Mouse (Mus musculus) left cerebral cortex, postnatal 14 days (tissue): ENCODE measurements at regions not wholly inside any gene's neighbourhood (a gene's known extent, or its start where the extent isn't known, plus 50 kb on each side); places are given as distances from the start of the nearest gene placed in this dataset.

Experiments used
- DNase-seq, 2 experiments: peaks; one replicate each; pipeline ENCODE4 v3.0.0; 2021 to 2022; ENCODE audit warnings: low spot score in 2 of 2, mixed read lengths in 1 of 2
- intact Hi-C: fragments of 180-260 bp; cut with DNase I; formaldehyde crosslinking; loops from one replicate; pipeline ENCODE4 v1.15.1; 2025

DNA sequence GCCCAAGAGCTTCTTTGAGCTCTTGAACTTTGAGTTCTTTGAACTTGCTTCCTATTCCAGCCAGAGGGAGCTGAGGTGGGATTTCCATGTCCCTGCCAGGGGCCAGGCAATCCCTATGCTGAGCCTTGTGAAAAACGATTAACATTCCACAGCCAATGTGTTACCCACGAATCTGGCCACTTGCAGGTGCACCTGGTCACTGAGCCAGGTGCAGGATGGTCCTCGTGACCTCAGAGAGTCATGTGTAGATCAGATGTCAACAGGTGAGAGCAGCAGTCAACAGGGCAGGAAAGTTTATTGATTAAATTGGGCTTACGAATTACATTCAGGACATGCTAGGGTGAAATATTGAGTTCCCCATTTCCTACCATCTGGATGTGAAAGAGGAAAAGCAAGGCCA lies 275.4 kb upstream of the Rsrc1 start:
- intact Hi-C loops, result no loop called here
- DNase-seq, result no peak

DNA sequence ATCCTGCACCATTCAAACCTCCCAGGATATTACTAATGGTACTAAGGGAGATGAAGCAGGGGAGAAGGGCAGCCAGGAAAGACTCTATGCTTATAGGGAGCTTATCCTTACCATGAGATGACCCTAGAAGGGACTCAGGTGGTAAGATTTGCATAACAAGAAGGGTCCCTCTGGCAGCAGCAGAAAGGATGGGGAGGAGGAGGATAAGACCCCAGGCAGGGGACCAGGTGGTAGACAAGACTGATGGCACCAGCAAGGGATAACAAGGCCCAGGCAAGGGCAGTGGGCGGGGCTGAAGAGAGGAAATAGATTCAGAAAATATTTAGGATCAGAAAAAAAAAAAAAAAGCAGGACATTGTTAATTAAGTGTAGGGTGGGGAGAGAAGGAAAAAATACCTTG lies 245.7 kb upstream of the Rsrc1 start:
- no peak for DNase-seq

DNA sequence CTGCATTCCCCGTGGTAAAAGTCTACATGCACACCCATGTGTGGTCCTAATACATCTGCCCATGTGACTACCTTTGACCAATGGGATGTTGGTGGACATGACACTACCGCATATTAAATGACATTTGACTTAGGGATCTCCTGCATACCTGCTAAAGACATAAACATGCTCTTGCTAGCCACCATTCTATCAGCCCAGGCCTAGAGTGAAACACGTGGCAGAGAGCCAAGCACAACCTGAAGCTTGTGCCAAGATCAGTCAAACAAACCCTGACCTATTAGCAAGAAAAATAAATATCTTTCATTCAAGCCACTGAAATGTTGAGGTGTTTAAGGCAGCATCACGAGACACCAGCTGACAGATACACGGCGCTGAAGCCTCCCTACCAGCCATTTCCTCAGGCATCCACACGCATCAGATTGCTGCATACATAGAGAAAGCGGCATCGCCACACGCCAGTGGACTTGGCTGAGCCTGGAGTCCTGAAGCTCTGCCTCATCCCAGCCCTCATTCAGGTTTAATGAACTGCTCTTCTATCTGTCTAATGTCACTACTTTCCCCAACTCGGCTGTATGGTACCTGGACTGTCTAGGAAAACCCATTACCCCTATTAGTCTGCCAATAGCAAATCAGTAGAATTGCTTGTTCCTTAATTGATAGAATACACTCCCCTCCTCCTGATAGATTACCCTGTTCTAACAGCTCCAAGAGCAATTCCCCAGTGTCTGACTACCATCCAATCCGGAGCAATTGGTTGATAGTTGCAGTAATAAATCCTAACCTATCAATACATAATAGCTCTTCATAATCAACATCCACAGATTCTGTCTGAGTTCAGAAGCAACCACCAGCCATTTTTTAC lies 242.8 kb upstream of the Rsrc1 start:
- intact Hi-C loops, result no loop called here
- DNase-seq, result no peak

More for the DNA sequence above, 245.7 kb upstream of the Rsrc1 start:
- intact Hi-C loops, result no loop called here

DNA sequence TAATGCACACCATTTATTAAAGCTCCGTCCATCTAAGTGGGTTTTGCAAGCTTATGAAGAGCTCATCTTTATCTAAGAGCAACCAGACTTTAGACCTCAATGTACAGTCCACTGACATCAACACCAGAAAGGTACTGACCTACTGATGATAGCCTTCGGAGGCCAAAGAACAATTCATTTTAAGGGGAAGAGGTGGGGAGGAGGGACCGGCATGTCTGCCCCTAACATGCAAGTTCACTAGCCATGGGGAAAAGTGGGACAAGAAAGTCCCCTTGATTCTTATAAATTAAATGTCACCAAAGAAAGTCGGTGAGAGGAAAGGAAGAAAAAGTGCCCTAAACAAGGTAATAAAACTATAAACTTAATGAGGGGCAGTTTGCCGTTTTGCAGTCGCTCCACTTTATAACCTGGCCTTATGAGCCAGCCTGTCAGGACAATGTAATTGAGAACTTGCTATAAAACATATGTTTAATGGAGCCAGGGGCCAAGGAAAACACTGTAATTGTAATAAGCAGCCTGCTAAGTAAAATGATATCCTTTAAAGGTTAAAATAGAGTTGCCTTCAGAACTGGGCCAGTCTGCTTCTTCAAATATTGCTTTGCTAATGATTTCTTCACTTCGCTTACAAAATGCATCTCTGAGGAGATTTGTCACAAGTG lies 241.7 kb upstream of the Rsrc1 start:
- intact Hi-C loops, result no loop called here
- no peak for DNase-seq

DNA sequence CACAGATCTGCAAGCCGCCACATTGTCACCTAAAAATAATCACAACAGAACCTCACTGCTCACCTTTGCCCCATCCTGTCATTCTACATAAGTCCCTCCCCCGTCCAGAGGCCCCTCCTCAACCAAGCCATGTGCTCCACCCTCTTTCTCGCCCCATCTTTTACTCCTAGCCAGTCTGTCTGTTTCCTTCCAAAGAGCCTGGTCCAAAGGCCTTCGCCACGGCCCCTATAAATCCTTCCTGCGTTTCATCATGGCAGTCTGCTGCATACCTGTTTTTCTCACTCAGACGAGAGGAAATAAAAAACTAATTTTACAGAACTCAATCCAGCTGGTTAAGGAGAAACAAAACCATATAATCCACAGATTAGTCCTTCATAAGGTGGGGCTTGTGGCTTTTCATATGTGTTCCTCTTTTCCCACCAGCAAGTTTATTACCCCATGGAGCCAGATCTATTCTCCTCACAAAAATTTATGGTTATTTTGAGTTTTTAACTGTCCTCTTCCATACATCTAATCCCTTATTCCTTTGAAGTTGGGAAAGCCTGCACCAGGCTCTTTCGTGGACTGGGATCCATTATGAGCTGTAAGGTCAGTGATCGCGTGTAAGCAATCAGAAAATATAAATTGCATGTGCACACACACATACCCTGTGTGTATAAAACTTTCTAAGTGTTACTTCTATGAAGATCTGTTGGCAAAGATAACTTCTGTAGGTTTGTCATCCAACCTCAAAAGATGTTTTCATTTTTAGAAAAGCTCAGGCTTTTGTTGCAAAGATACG lies 236.9 kb upstream of the Rsrc1 start:
- DNase-seq, result no peak

DNA sequence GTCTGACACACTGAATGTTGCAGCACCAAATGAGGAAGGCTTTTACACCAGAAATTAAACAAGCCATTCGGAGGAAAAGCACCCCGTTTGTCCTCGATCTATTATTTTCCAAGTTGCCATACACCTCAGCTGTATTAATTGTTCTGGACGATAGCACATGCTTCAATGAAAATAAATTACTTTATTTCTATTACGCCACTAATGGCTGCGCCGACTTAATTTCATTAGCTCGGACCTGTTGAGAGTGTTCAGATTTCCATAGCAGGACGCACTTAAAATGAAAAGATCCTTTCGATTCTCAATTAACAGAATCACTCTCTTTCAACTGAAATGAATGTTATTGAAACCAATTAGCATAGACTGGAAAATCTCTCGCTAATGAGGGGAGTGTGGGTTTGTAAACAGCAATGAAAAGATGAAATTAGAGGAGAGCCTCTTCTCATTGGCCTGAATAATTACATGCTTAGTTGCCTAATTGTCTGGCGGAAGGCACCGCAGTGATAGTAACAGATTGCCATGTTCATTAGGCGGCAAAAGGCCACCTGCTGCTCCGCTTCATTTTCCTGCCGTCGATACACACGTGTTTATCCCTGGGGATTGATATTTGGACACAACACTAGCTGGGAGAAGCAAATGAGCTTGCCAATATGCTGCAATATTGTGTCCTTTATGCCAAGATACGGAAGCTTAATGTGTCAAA lies 234.7 kb upstream of the Rsrc1 start:
- no peak for DNase-seq
- intact Hi-C loops, result loop anchor here (5.0 kb wide), 1 partner anchor 226 kb away; no protein-coding TSS in a partner anchor

More for the DNA sequence above, 236.9 kb upstream of the Rsrc1 start:
- intact Hi-C loops, result no loop called here

DNA sequence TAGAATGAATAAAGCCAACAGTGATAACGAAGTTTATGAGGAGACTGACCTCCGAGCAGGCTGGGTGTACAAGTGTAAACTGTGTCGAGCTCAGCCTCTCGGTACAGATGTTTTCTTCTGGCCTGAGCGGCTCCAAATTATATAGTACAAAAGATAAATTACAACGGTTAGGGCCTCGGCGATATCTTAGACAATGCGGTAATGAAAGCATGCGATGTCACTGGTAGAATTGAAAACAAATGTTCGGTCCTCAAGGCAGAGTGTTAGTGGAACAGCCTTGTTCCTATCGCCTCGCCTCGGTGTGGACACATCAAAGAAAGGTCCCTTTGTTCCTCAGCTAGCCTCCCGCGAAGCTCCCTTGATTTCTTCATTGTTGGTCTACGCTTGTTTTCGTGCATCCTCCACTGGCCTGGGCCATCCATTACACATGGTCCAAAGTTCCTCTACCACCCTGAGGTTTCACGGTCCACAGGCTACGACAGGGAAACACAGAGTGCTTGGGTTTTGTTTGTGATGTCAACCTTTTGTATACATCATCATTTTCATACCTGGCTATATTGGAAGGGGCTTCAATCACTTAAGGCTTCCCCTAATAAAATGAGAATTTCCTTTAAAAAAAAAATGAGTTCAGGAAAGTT lies 234.0 kb upstream of the Rsrc1 start:
- no peak for DNase-seq
- intact Hi-C loops, result loop anchor here (5.0 kb wide), 1 partner anchor 225 kb away; no protein-coding TSS in a partner anchor

DNA sequence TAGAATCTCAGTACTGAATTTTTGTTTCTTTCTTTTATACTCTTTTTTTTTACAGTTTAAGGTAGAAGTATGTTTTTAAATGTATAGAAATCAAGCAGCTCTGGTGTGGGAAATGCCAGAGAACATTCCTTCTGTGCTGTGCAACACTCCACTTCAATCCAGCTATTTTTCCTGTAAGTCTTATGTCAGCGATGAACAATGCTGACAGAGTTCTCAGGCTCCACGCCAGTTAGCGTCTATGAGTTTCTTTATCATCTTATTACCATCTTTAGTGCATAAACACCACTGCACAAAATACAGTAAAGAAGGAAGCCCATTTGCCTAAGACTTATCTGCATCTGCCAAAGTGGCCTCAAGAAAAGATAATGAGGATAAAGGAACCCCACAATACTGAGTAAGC lies 223.0 kb upstream of the Rsrc1 start:
- intact Hi-C loops, result no loop called here
- no peak for DNase-seq

DNA sequence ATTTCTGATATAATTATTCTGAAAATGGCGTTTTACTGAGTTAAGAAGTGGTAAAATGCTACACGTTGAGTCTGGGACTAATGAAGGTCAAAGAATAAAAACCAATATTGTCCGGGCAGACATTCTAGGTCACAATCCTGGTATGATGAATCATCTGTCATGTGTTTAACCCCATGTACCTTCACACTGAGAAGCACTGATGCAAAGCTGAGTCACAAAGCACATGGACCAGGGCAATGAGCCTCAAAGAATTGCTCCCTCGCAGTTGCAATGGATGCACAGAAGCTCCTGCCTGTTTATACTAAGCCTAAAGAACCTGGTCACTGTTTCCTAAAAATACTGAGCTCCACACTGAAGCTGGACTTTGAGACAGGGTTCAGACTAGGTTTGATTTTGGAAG lies 221.3 kb upstream of the Rsrc1 start:
- no peak for DNase-seq
- intact Hi-C loops, result no loop called here

DNA sequence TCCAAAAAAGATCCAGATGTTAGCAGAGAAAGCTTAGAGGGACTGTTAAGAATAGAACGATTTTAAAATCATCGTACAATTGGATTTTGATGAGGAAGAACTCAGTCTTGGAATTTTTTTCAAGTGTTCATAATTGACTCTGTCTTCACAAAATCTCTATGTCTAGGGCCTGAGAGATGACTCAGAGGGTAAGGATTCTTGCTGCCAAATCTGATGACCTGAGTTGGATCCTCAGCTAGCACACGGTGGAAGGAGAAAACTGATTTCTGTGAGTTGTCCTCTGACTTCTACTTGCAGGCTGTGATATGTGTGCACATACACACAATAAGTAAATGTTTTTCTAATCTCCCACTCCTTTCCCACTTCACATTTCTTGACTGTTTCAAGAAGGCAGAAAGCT lies 218.7 kb upstream of the Rsrc1 start:
- DNase-seq, result no peak
- intact Hi-C loops, result no loop called here

DNA sequence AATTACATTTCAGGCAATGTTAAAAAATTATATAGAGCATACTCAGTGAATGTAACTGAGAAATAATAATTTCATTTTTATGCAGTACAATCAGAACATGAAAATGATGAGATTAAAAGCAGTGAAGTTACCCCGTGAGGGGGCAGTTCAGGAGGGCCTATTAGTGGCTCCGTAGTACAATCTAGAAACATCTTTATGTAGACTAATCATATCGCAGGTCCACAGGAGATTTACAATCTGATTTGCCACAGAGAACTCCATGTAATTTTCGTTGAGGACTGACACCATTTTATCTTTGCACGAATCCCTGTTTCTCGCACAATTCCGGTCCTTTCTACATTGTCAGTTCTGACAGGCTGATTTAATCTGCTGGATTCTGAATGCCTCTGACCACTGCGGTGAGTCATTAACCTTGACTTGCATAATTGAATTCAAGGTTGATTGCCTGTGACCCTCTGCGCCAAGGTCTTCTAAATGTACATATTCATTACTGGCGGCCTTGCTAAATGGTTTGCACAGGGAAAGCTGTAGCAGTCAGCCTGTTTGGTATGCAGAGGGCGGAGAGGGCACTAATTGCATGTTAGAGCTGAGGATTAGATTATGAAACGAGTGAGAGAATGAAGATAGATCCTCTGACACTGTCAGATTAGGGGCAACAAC lies 183.7 kb upstream of the Rsrc1 start:
- intact Hi-C loops, result no loop called here
- no peak for DNase-seq

DNA sequence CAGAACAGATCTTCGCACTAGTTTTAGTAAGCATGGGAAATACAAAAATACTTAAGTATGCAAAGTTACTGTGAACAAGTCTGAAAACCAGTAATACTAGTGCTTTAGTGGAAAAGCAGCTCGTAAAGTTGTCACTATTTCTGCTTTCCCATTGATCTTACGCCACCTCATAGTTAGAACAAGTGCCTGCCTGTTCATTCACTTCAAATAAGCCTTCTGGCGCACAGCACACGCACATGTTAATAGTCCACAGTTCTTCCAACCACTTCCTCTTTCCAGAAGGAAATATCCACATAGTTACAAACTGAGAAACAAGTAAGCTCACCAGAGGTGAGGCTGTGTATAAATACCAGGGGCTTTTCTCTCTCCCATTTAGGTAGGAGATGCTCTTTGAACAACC lies 182.9 kb upstream of the Rsrc1 start:
- intact Hi-C loops, result no loop called here
- no peak for DNase-seq

DNA sequence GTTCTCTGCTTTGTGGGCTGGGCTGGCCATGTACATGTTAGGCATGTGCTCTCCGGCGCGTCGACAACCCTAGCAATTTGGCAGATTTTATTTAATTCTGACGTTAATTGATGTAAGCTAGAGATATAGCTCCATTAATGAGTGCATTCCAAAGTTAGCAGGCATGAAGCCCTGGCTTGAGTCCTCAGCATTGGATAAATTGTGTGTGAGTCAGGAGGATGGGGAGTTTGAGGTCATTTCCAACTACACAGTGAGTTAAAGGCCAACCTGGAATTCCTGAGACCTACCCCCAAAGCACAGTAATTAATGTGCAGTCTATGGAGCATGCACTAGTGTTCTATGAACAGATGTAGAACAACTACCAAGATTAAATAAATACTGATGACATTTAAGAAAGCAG lies 178.7 kb upstream of the Rsrc1 start:
- intact Hi-C loops, result no loop called here
- no peak for DNase-seq

DNA sequence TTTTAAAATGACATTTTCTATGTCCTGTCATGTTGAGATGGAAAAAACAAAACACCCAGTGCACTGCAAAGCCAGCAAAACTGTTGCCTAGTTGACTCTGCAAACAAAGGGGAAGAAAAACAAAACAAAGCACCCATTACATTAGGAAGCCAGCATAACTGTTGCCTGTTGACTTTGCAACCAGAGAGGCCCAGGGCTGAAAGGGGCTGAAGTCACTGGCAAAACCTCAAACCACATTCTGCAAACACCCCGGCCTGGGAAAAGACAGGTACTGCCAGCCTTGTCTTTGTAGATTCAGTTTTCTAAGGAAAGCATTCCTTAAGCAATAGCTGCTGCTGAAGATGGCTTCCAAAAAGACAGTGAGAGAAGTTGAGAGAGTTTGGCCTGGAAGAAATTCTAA lies 175.0 kb upstream of the Rsrc1 start:
- intact Hi-C loops, result no loop called here
- DNase-seq, result no peak

DNA sequence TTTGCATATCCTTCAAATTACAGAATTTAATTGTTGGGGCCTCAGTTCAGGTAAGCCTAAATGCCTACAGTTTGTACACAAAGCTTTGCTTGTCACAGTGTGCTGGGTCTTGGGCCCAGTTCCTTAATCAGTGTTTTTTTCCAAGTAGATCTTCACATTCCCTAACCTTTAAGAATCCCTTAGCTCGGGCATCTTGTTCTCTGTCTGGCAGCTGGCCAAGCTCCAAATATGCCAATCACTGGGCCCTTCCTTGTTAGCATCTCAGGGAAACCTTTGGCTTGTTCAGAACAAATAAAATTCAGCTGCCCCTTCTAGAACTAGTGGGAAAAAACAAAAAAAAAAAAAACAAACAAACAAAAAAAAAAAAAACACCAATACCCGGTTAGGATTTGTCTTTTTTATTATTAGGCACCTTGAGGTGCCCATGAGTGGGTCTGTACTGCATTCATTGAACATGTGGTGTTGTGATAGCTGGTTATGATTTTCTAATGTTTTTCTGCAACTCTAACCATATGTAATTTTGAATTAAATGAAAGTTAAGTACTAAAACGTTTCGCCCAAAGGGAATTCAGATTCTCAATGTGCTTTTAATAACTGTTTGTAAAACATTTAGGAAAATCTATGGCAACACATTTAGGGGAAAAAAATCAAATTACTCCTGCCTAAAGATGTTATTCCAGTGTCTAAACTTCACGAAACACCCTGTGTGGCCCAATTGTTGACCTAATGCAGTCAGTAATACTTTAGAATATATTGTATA lies 168.3 kb upstream of the Rsrc1 start:
- intact Hi-C loops, result no loop called here

DNA sequence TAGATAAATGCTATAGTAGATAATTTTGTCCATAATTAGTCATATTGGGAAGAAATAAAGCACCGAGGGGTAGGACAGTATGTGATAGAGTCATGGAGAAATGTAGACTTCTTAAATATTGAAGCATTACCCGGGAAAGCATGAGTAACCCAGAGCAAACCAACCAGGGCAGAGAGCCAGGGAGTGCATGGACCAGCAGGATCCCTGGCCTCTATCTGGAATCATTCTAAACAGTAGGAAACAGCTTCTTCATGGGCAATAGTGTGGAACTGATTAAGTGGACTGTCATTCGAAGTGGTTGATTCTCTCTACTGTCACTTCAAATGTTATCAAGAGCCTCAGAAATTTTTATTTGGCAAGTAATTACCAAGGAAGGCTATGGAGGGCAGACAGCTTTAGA lies 155.4 kb upstream of the Rsrc1 start:
- no peak for DNase-seq
- intact Hi-C loops, result no loop called here

More for the DNA sequence above, 168.3 kb upstream of the Rsrc1 start:
- no peak for DNase-seq
